Mouse (Mus musculus) CH12.LX (cell line): ENCODE results near the gene Hoxb3. TPM values are rescaled to one million over a fixed set of nuclear protein-coding genes. Genes with fewer than 3 reads are reported as not detected.

Experiments used
- DNase-seq: peaks from one replicate; pipeline ENCODE4 v3.0.0-alpha.2; 2013; ENCODE audit errors: extremely low read depth
- H3K27ac ChIP-seq: 2 replicates; pipeline ENCODE4 v1.5.1; 2012; ENCODE audit warnings: low read depth, mild to moderate bottlenecking, control low read depth, moderate library complexity; ENCODE audit not compliant: insufficient read depth
- H3K27me3 ChIP-seq: replicated peaks from 2 replicates; pipeline ENCODE3; 2012; ENCODE audit warnings: inconsistent platforms
- H3K36me3 ChIP-seq, 2 experiments: replicated peaks in 1 of 2; 2 replicates each; pipeline versions ENCODE3 to v1.6.1; 2012; ENCODE audit warnings: inconsistent platforms in 1 of 2, low read length in 1 of 2, mild to moderate bottlenecking in 1 of 2, mixed read lengths in 1 of 2, moderate library complexity in 1 of 2; ENCODE audit not compliant: control insufficient read depth in 1 of 2, insufficient read depth in 1 of 2
- H3K4me1 ChIP-seq, 2 experiments: 2 replicates each; pipeline ENCODE4 v1.6.1; 2012; ENCODE audit warnings: inconsistent platforms in 1 of 2, moderate library complexity in 1 of 2; ENCODE audit not compliant: insufficient read depth in 2 of 2, control insufficient read depth in 1 of 2
- H3K4me2 ChIP-seq: 2 replicates; pipeline ENCODE4 v1.6.1; 2012; ENCODE audit warnings: low read depth, mild to moderate bottlenecking, control low read depth; ENCODE audit not compliant: poor library complexity, insufficient read depth, severe bottlenecking
- H3K4me3 ChIP-seq, 3 experiments: fragments of 150-350 bp in 1 of 3; sonication (generic) in 1 of 3; replicated peaks in 1 of 3; 2 replicates each; pipeline versions ENCODE3 to v1.5.1; 2011 to 2012; ENCODE audit warnings: low read depth in 2 of 3, low read length in 2 of 3, mild to moderate bottlenecking in 2 of 3, moderate library complexity in 2 of 3, control low read depth in 1 of 3, improper control_type of control experiment in 1 of 3, inconsistent platforms in 1 of 3, mixed read lengths in 1 of 3; ENCODE audit not compliant: poor library complexity in 1 of 3
- H3K79me2 ChIP-seq: replicated peaks from 2 replicates; pipeline ENCODE4 v1.6.1; 2012; ENCODE audit warnings: mild to moderate bottlenecking, moderate library complexity; ENCODE audit not compliant: control insufficient read depth, poor library complexity, insufficient read depth, severe bottlenecking; ENCODE audit errors: extremely low read depth
- H3K9ac ChIP-seq: 2 replicates; pipeline ENCODE4 v1.6.1; 2012; ENCODE audit warnings: low read depth, mild to moderate bottlenecking, control low read depth, moderate library complexity; ENCODE audit not compliant: insufficient read depth
- H3K9me3 ChIP-seq: replicated peaks from 2 replicates; pipeline ENCODE3; 2012; ENCODE audit warnings: low read length, inconsistent platforms, mixed read lengths
- BHLHE40 ChIP-seq: IDR thresholded peaks from 2 replicates; pipeline ENCODE4 v1.6.1; 2011; ENCODE audit warnings: mild to moderate bottlenecking, low read depth, low read length, improper control_type of control experiment
- CHD1 ChIP-seq: IDR thresholded peaks from 2 replicates; pipeline ENCODE4 v1.6.1; 2012; ENCODE audit warnings: low read depth, low read length, improper control_type of control experiment, inconsistent platforms
- CHD2 ChIP-seq: IDR thresholded peaks from 2 replicates; pipeline ENCODE4 v1.6.1; 2011; ENCODE audit warnings: low read length, improper control_type of control experiment
- CTCF ChIP-seq, 2 experiments: IDR thresholded peaks in 1 of 2; conservative IDR thresholded peaks in 1 of 2; 2 replicates each; pipeline ENCODE4 v1.5.1; 2011 to 2012; ENCODE audit warnings: low read depth in 2 of 2, low read length in 2 of 2, improper control_type of control experiment in 1 of 2, inconsistent platforms in 1 of 2, mild to moderate bottlenecking in 1 of 2, moderate library complexity in 1 of 2
- E2F4 ChIP-seq: IDR thresholded peaks from 2 replicates; pipeline ENCODE4 v1.6.1; 2011; ENCODE audit warnings: low read depth, low read length, improper control_type of control experiment; ENCODE audit not compliant: insufficient replicate concordance
- ELF1 ChIP-seq: IDR thresholded peaks from 2 replicates; pipeline ENCODE4 v1.6.1; 2014; ENCODE audit warnings: low read depth, mild to moderate bottlenecking, inconsistent platforms, low read length, improper control_type of control experiment
- HCFC1 ChIP-seq: IDR thresholded peaks from 2 replicates; pipeline ENCODE4 v1.6.1; 2012; ENCODE audit warnings: low read depth, mild to moderate bottlenecking, inconsistent platforms, low read length, improper control_type of control experiment
- IRF4 ChIP-seq: IDR thresholded peaks from 2 replicates; pipeline ENCODE4 v1.6.1; 2014; ENCODE audit warnings: low read depth, mild to moderate bottlenecking, inconsistent platforms, low read length, improper control_type of control experiment
- JUND ChIP-seq: conservative IDR thresholded peaks from 2 replicates; pipeline ENCODE4 v1.6.1; 2011; ENCODE audit warnings: low read depth, low read length, improper control_type of control experiment
- MAX ChIP-seq: IDR thresholded peaks from 2 replicates; pipeline ENCODE4 v1.6.1; 2011; ENCODE audit warnings: low read length, improper control_type of control experiment
- MXI1 ChIP-seq: IDR thresholded peaks from 2 replicates; pipeline ENCODE4 v1.6.1; 2011; ENCODE audit warnings: mild to moderate bottlenecking, low read depth, low read length, improper control_type of control experiment
- MYC ChIP-seq: IDR thresholded peaks from 2 replicates; pipeline ENCODE4 v1.6.1; 2011; ENCODE audit warnings: low read depth, mild to moderate bottlenecking, improper control_type of control experiment, low read length
- NRF1 ChIP-seq: IDR thresholded peaks from 2 replicates; pipeline ENCODE4 v1.6.1; 2014; ENCODE audit warnings: low read depth, mild to moderate bottlenecking, inconsistent platforms, low read length, improper control_type of control experiment, moderate library complexity
- POLR2A ChIP-seq: IDR thresholded peaks from 2 replicates; pipeline ENCODE4 v1.6.1; 2011; ENCODE audit warnings: low read depth, mild to moderate bottlenecking, improper control_type of control experiment, low read length
- POLR2AphosphoS2 ChIP-seq: IDR thresholded peaks from 2 replicates; pipeline ENCODE4 v1.6.1; 2011; ENCODE audit warnings: low read depth, low read length, improper control_type of control experiment
- SMC3 ChIP-seq: IDR thresholded peaks from 2 replicates; pipeline ENCODE4 v1.6.1; 2011; ENCODE audit warnings: low read depth, low read length, improper control_type of control experiment
- TCF12 ChIP-seq: IDR thresholded peaks from 2 replicates; pipeline ENCODE4 v1.6.1; 2014; ENCODE audit warnings: low read depth, mild to moderate bottlenecking, inconsistent platforms, low read length, improper control_type of control experiment
- UBTF ChIP-seq: IDR thresholded peaks from 2 replicates; pipeline ENCODE4 v1.6.1; 2012; ENCODE audit warnings: low read depth, mild to moderate bottlenecking, inconsistent platforms, low read length, improper control_type of control experiment, moderate library complexity
- ZKSCAN1 ChIP-seq: IDR thresholded peaks from 2 replicates; pipeline ENCODE4 v1.6.1; 2012; ENCODE audit warnings: low read depth, inconsistent platforms, low read length, improper control_type of control experiment, borderline replicate concordance
- ZNF384 ChIP-seq: IDR thresholded peaks from 2 replicates; pipeline ENCODE4 v1.6.1; 2012; ENCODE audit warnings: low read depth, low read length, improper control_type of control experiment, inconsistent platforms
- dilution Hi-C: fragments of 300-500 bp; cut with MboI; formaldehyde crosslinking; loops from 2 replicates; pipeline ENCODE4 v1.14.3; 2020; ENCODE audit warnings: low sequenced_read_pairs; ENCODE audit not compliant: extremely low pct_unique_long_range_greater_than_20kb, extremely low pct_ligation_motif_present
- in situ Hi-C: fragments of 300-500 bp; cut with MboI; formaldehyde crosslinking; loops from 3 replicates; pipeline ENCODE4 v1.14.3; 2019; ENCODE audit warnings: low sequenced_read_pairs, low pct_ligation_motif_present, low pct_unique_long_range_greater_than_20kb, mixed read lengths
- polyA plus RNA-seq: library from polyadenylated mRNA; unstranded; fragments of >175 nt; gene quantifications from 2 replicates; pipeline ENCODE4 v1.2.1, GENCODE M21; 2012; ENCODE audit warnings: low read depth; ENCODE audit not compliant: insufficient read length
- total RNA-seq, 2 experiments: library from RNA; depleted of rRNA; stranded (reverse); fragments of 300-350 nt in 1 of 2; fragments of >200 nt in 1 of 2; gene quantifications; 2 replicates each; pipeline ENCODE4 v1.2.3; 2012 to 2014

Gene Hoxb3
- total and polyA plus RNA-seq, 3 experiments, result 0.07 to 0.29 (median 0.21) TPM

GRCm38 (mm10) chr11:96286739-96287385 lies 36.3 kb upstream of the Hoxb3 start:
- Histone ChIP-seq H3K79me2 (no peaks in the 10 kb centered on the region), H3K4me2 (no peak overlapping the region), H3K36me3 (no peaks in the 10 kb centered on the region), H3K4me3 (no peak overlapping the region), H3K9me3 (peaks cover 16% of the 10 kb centered on the region), H3K27ac (no peak overlapping the region), H3K9ac (no peak overlapping the region), H3K27me3 (peaks cover 96% of the 10 kb centered on the region), H3K4me1 (peaks cover 5 to 8% of the 10 kb centered on the region in 2 experiments; a peak in 3 of 4 replicates)
- dilution Hi-C loops, result no loop called here
- TF ChIP-seq HCFC1, result no peak
- TF ChIP-seq MYC, result no peak
- no peak for TF ChIP-seq ZNF384
- no peak for TF ChIP-seq POLR2A
- no peak for TF ChIP-seq TCF12
- TF ChIP-seq CHD2, result no peak
- no peak for TF ChIP-seq ELF1
- TF ChIP-seq E2F4, result no peak
- no peak for TF ChIP-seq POLR2AphosphoS2
- no peak for TF ChIP-seq MXI1
- no peak for TF ChIP-seq UBTF
- no peak for TF ChIP-seq CTCF (conservative IDR thresholded peaks at IDR 0.05 in 1 of 2, IDR thresholded peaks at IDR 0.05 in 1 of 2; ENCODE audit: low read depth in 2 of 2, low read length in 2 of 2)
- no peak for TF ChIP-seq JUND
- no peak for TF ChIP-seq NRF1
- TF ChIP-seq SMC3, result no peak
- TF ChIP-seq BHLHE40, result no peak
- no peak for TF ChIP-seq MAX
- no peak for TF ChIP-seq ZKSCAN1
- no peak for TF ChIP-seq IRF4
- no peak for TF ChIP-seq CHD1
- in situ Hi-C loops, result no loop called here
- no peak for DNase-seq

DNA sequence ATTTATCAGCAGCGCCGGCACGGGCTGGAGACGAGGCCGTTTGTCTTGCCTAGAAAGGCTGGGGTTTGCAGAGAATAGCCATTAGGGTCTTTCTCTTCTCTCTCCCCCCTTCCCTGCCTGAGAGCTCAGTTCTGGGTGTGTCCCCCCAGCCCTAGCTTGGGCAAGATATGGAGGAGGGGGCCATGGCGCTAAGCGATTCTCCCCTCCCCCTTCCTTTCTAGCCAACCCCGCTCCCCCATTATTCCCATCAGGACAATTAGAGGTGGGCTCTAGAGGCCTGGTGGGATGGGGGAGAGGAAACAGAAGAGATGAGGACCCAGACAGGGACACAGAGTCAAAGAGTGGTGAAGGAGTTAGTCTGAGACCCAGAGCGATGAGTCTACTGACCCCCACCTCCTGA lies 35.7 kb upstream of the Hoxb3 start:
- DNase-seq, result no peak
- dilution Hi-C loops, result no loop called here
- in situ Hi-C loops, result no loop called here

More for the DNA sequence above, 35.7 kb upstream of the Hoxb3 start:
- no peak overlapping the region for H3K27ac ChIP-seq
- peaks cover 5 to 8% of the 10 kb centered on the region in 2 experiments; a peak in 3 of 4 replicates for H3K4me1 ChIP-seq
- H3K9ac ChIP-seq, result no peak overlapping the region
- no peaks in the 10 kb centered on the region for H3K79me2 ChIP-seq
- no peak for TF ChIP-seq MAX
- no peaks in the 10 kb centered on the region for H3K36me3 ChIP-seq
- peaks cover 16% of the 10 kb centered on the region for H3K9me3 ChIP-seq
- peaks cover 95% of the 10 kb centered on the region for H3K27me3 ChIP-seq
- no peak overlapping the region for H3K4me2 ChIP-seq
- no peak overlapping the region for H3K4me3 ChIP-seq
